Mouse (Mus musculus) spleen, adult 2 months (tissue): Measurements from ENCODE around the gene Itgb7. TPM values are rescaled to one million over a fixed set of nuclear protein-coding genes. Genes with fewer than 3 reads are reported as not detected.
"Not testable (repeated sequence)": the region's sequence is repeated elsewhere in the genome, so short reads cannot be mapped to it uniquely, and the experiment has no call there.

Source experiments
- DNase-seq, 2 experiments: peaks; one replicate each; pipeline versions ENCODE4 v3.0.0 to v3.0.0-alpha.2; 2012 to 2021; ENCODE audit warnings: low spot score in 2 of 2, low read depth in 1 of 2
- H3K27ac ChIP-seq: fragments of 200-500 bp; 2 replicates; pipeline ENCODE4 v1.5.1; 2012; ENCODE audit warnings: low read length, inconsistent platforms; ENCODE audit not compliant: insufficient read depth
- H3K27me3 ChIP-seq: fragments of 200-500 bp; 2 replicates; pipeline ENCODE4 v1.6.1; 2012; ENCODE audit warnings: mild to moderate bottlenecking, moderate library complexity, low read length, inconsistent platforms; ENCODE audit not compliant: control insufficient read depth, insufficient read depth
- H3K36me3 ChIP-seq: fragments of 200-500 bp; 2 replicates; pipeline ENCODE4 v1.6.1; 2012; ENCODE audit warnings: mild to moderate bottlenecking, low read length, inconsistent platforms; ENCODE audit not compliant: control insufficient read depth, insufficient read depth
- H3K4me1 ChIP-seq: fragments of 200-500 bp; 2 replicates; pipeline ENCODE4 v1.6.1; 2011; ENCODE audit warnings: inconsistent platforms; ENCODE audit not compliant: control insufficient read depth, insufficient read depth, insufficient read length
- H3K4me3 ChIP-seq: fragments of 200-500 bp; 2 replicates; pipeline ENCODE4 v1.5.1; 2011; ENCODE audit warnings: mild to moderate bottlenecking, inconsistent platforms; ENCODE audit not compliant: insufficient read depth, insufficient read length; ENCODE audit errors: extremely low read depth
- CTCF ChIP-seq: fragments of 200-500 bp; IDR thresholded peaks from 2 replicates; pipeline ENCODE4 v1.5.1; 2011; ENCODE audit warnings: mild to moderate bottlenecking, inconsistent platforms; ENCODE audit not compliant: insufficient read depth, insufficient read length, insufficient replicate concordance; ENCODE audit errors: extremely low read depth
- POLR2A ChIP-seq: fragments of 200-500 bp; IDR thresholded peaks from 2 replicates; pipeline ENCODE4 v1.6.1; 2011; ENCODE audit warnings: low read depth, low read length, inconsistent platforms
- WGBS: fragments of 180-500 bp; shearing (Covaris S2); methylation state at CpG from one replicate; pipeline ENCODE4 v1.1.7; 2018; 5-methylcytosine and 5-hydroxymethylcytosine counted together
- polyA plus RNA-seq: library from polyadenylated mRNA; depleted of rRNA; stranded (reverse); fragments of >200 nt; gene quantifications from 2 replicates; pipeline ENCODE4 v1.2.3, GENCODE M21; 2012

Itgb7 gene
- polyA plus RNA-seq, 1 experiment, result 143 TPM

DNA sequence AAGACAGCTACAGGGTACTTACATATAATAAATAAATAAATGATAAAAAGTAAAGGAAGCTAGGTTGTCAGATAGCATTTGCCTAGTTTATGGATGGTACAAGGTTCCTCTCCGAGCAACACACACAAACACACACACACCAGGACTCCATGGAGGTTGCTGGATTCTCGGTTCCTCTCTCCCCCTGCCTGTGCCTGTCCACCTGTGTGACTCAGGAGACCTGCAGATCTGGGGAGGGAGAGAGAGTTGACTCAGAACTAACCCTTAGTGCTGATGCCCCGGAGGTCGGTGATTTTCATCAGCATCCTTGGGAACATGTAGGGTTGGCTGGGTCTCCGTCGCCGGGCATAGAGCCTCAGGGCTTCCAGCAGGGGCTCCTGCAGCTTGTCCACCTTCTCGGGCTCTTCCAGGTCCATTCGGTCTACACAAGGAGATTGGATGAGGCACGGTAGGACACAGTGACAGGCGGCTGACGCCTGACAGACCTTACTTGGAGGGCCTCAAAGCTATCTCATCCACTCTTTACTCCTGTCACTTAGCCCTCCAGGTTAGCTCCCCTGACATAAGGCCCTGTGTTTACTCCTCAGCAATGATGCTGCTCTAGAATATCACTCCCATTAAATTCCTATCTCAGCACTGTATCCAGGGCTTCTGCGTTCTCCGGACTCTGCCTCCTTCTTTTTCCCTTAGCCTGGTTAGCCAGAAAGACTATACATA, 7.0 kb upstream of the Itgb7 start:
- DNase-seq, result no peak
- Histone ChIP-seq H3K27ac (no peak overlapping the region), H3K36me3 (no peaks in the 10 kb centered on the region), H3K27me3 (no peaks in the 10 kb centered on the region), H3K4me3 (no peak overlapping the region), H3K4me1 (peaks cover 27% of the 10 kb centered on the region; the same call in 1 of the 2 replicates)
- WGBS, result 90% methylated on average over 14 of the region's 14 CpGs
- no peak for TF ChIP-seq CTCF
- TF ChIP-seq POLR2A, result no peak

DNA sequence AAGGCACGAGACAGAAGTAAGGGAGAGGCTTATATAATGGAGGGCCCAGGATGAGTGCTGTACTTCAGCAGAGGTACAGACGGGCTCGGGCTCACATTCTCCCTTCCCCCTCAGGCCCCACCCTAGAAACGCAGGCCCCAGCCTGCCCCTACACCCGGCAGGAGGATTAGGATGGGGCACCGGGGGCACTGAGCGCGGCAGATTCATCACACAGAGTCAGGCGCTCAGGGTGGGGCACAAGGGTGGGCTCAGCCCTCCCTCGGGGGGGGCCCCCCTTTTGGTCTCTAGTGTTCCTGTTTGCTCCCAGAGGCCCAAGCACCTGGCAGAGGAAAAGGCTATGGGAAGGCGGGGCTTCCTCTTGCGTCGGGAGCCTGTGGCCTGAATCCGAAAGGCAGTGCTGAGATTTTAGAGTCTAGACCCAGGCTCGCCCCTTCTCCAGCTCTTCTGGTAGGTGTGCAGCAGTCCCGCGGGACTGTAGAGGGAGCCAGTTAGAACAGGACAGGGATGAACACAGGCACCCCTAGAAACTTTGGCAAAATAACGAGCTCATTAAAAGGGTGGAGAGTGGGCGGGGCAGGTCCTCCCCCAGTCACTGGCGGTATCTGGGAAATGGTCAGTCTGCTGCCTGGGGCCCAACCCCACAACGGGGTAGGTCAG, 3.8 kb upstream of the Itgb7 start:
- H3K36me3 ChIP-seq, result no peaks in the 10 kb centered on the region
- H3K4me1 ChIP-seq, result peaks cover 40% of the 10 kb centered on the region
- DNase-seq, result no peak
- peak overlapping the region; percentile 38 for H3K27ac ChIP-seq
- peak overlapping the region; percentile 14; the same call in 1 of the 2 replicates for H3K4me3 ChIP-seq
- no peaks in the 10 kb centered on the region for H3K27me3 ChIP-seq
- TF ChIP-seq CTCF (no peak), POLR2A (no peak)
- 21% methylated on average over 21 of the region's 21 CpGs for WGBS

GRCm38 (mm10) chr15:102233896-102234295, 2.2 kb upstream of the Itgb7 start:
- Histone ChIP-seq H3K27ac (peak overlapping the region; percentile 68), H3K36me3 (no peaks in the 10 kb centered on the region), H3K4me1 (peaks cover 40% of the 10 kb centered on the region), H3K4me3 (no peak overlapping the region; the same call in 1 of the 2 replicates), H3K27me3 (no peaks in the 10 kb centered on the region)
- TF ChIP-seq POLR2A, result no peak
- no peak for TF ChIP-seq CTCF
- 0% methylated on average over 2 of the region's 2 CpGs for WGBS
- DNase-seq, result peak in 1 of 2 experiments; percentile 56

DNA sequence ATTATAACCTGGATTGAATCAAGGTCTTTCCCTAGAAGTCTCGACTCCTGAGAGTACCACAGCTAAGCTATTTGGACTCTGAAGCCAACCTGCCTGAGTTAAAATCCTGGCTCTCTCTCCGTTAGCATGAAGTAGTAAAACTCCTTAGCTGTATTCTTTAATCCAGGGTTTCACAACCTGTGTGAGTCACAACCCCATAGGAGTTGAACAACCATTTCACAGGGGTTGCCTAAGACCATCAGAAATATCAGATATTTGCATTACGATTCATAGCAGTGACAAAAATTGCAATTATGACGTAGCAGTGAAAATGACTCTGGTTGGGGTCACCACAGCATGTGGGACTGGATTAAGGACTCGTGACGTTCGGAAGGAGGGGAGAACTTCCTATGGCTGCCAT, 1.0 kb upstream of the Itgb7 start:
- 90% methylated on average over 7 of the region's 7 CpGs for WGBS

GRCm38 (mm10) chr15:102230408-102231321, 1.1 kb downstream of the Itgb7 start:
- 0 out of 2 replicates have a peak, but pooled peaks cover 4% of the 10 kb centered on the region for H3K36me3 ChIP-seq
- peaks cover 42% of the 10 kb centered on the region for H3K4me1 ChIP-seq
- WGBS, result 56% methylated on average over 17 of the region's 17 CpGs
- DNase-seq, result peak in 1 of 2 experiments; percentile 56
- TF ChIP-seq POLR2A, result no peak
- TF ChIP-seq CTCF, result no peak
- no peaks in the 10 kb centered on the region for H3K27me3 ChIP-seq
- peak overlapping the region; percentile 84 for H3K27ac ChIP-seq
- peak overlapping the region; percentile 69 for H3K4me3 ChIP-seq

More for the DNA sequence above, 1.0 kb upstream of the Itgb7 start:
- Histone ChIP-seq H3K27ac (no peak overlapping the region), H3K4me1 (peaks cover 40% of the 10 kb centered on the region), H3K4me3 (no peak overlapping the region), H3K36me3 (no peaks in the 10 kb centered on the region), H3K27me3 (no peaks in the 10 kb centered on the region)
- DNase-seq, result no peak
- TF ChIP-seq POLR2A (no peak), CTCF (no peak)

DNA sequence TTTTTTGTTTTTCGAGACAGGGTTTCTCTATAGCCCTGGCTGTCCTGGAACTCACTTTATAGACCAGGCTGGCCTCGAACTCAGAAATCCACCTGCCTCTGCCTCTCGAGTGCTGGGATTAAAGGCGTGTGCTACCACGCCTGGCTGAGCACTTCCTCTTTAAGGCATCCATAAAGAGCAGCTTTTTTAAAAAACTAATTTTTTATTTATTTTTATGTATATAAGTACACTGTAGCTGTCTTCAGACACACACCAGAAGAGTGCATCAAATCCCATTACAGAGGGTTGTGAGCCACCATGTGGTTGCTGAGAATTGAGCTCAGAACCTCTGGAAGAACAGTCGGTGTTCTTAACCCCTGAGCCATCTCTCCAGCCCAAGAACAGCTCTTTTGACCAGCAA, 6.1 kb downstream of the Itgb7 start:
- Histone ChIP-seq H3K4me1 (peaks cover 12% of the 10 kb centered on the region), H3K36me3 (peaks cover 19% of the 10 kb centered on the region), H3K27ac (peak overlapping the region; percentile 25; the same call in 1 of the 2 replicates)
- not testable (repeated sequence) for DNase-seq, H3K4me3 ChIP-seq, H3K27me3 ChIP-seq
- 17% methylated on average over 6 of the region's 6 CpGs for WGBS
